Mouse (Mus musculus): ENCODE results near the gene Auts2. TPM values are rescaled to one million over a fixed set of nuclear protein-coding genes. Genes with fewer than 3 reads are reported as not detected.

Gene Auts2
- polyA plus RNA-seq, 1 experiment from 2014 or later: 0.23 TPM

GRCm38 (mm10) chr5:131415902-131416545, 1127.1 kb downstream of the Auts2 start:
- CTCF ChIA-PET: no interaction called here
- POLR2A ChIA-PET: interaction anchor here (0.5 kb wide), 1 partner anchor 739 kb away, joined by 3 read pairs; no protein-coding TSS in a partner anchor
- no peak for DNase-seq (ENCODE audit: low read depth, low spot score)
- H3K27me3 ChIP-seq: no peaks in the 10 kb centered on the region
- ATAC-seq: no peak
- no peak for TF ChIP-seq CTCF (IDR thresholded peaks at IDR 0.05)
- in situ Hi-C loops (cut with MboI; ENCODE audit: low pct_unique_long_range_greater_than_20kb): no loop called here

GRCm38 (mm10) chr5:131398250-131398649, 1144.9 kb downstream of the Auts2 start:
- H3K27me3 ChIP-seq: no peaks in the 10 kb centered on the region
- ATAC-seq (no peak), DNase-seq (ENCODE audit: low read depth, low spot score) (no peak)
- POLR2A ChIA-PET: no interaction called here
- CTCF ChIA-PET: no interaction called here
- TF ChIP-seq CTCF (IDR thresholded peaks at IDR 0.05): no peak
- in situ Hi-C loops (cut with MboI; ENCODE audit: low pct_unique_long_range_greater_than_20kb): no loop called here

GRCm38 (mm10) chr5:131395756-131396155, 1147.4 kb downstream of the Auts2 start:
- DNase-seq (ENCODE audit: low read depth, low spot score): no peak
- ChIA-PET POLR2A (no interaction called here), CTCF (no interaction called here)
- H3K27me3 ChIP-seq: no peaks in the 10 kb centered on the region
- no peak for TF ChIP-seq CTCF (IDR thresholded peaks at IDR 0.05)
- in situ Hi-C loops (cut with MboI; ENCODE audit: low pct_unique_long_range_greater_than_20kb): no loop called here
- ATAC-seq: no peak
